Mouse (Mus musculus) myocyte (in vitro differentiated cells): ENCODE measurements around the gene Gm17783. TPM values are rescaled to one million over a fixed set of nuclear protein-coding genes. Genes with fewer than 3 reads are reported as not detected.
"Not testable (repeated sequence)": the region's sequence is repeated elsewhere in the genome, so short reads cannot be mapped to it uniquely, and the experiment has no call there.

Experiments used
- H3K27me3 ChIP-seq: one replicate; pipeline ENCODE4 v1.6.1; 2011; ENCODE audit not compliant: control insufficient read depth, insufficient read depth, insufficient read length
- H3K36me3 ChIP-seq: one replicate; pipeline ENCODE4 v1.6.1; 2011; ENCODE audit not compliant: control insufficient read depth, insufficient read depth
- H3K4me2 ChIP-seq: one replicate; pipeline ENCODE4 v1.6.1; 2011; ENCODE audit warnings: low read depth, control low read depth
- H3K4me3 ChIP-seq: one replicate; pipeline ENCODE4 v1.5.1; 2011; ENCODE audit warnings: mild to moderate bottlenecking, control low read depth, moderate library complexity
- H3K79me2 ChIP-seq: one replicate; pipeline ENCODE4 v1.6.1; 2011; ENCODE audit not compliant: control insufficient read depth, insufficient read depth
- H3ac ChIP-seq: one replicate; pipeline ENCODE4 v1.6.1; 2011; ENCODE audit not compliant: control insufficient read depth, insufficient read length
- CEBPB ChIP-seq: IDR thresholded peaks from 2 replicates; pipeline ENCODE4 v1.6.1; 2011; ENCODE audit warnings: mild to moderate bottlenecking, moderate library complexity; ENCODE audit not compliant: poor library complexity, insufficient read depth, severe bottlenecking
- E2F4 ChIP-seq: IDR thresholded peaks from one replicate; pipeline ENCODE4 v1.6.1; 2011; ENCODE audit warnings: mild to moderate bottlenecking, control low read depth, moderate library complexity; ENCODE audit not compliant: insufficient read depth
- MAX ChIP-seq: IDR thresholded peaks from one replicate; pipeline ENCODE4 v1.6.1; 2011; ENCODE audit warnings: low read depth, mild to moderate bottlenecking, control low read depth
- MYOD1 ChIP-seq, 3 experiments: IDR thresholded peaks; one replicate each; pipeline ENCODE4 v1.6.1; 2011; ENCODE audit warnings: control low read depth in 2 of 3, low read depth in 2 of 3, mild to moderate bottlenecking in 2 of 3, moderate library complexity in 1 of 3; ENCODE audit not compliant: insufficient read length in 2 of 3, control insufficient read depth in 1 of 3
- MYOG ChIP-seq, 3 experiments: IDR thresholded peaks; one replicate each; pipeline ENCODE4 v1.6.1; 2011; ENCODE audit warnings: control low read depth in 2 of 3, low read depth in 2 of 3, mild to moderate bottlenecking in 2 of 3; ENCODE audit not compliant: insufficient read length in 2 of 3, control insufficient read depth in 1 of 3, insufficient read depth in 1 of 3
- POLR2A ChIP-seq: IDR thresholded peaks from one replicate; pipeline ENCODE4 v1.6.1; 2011; ENCODE audit warnings: low read depth, mild to moderate bottlenecking, control low read depth, moderate library complexity; ENCODE audit not compliant: insufficient read length
- POLR2AphosphoS2 ChIP-seq: IDR thresholded peaks from one replicate; pipeline ENCODE4 v1.6.1; 2011; ENCODE audit warnings: low read depth, control low read depth; ENCODE audit not compliant: insufficient read length
- REST ChIP-seq: IDR thresholded peaks from one replicate; pipeline ENCODE4 v1.6.1; 2011; ENCODE audit warnings: mild to moderate bottlenecking, control low read depth, moderate library complexity; ENCODE audit not compliant: insufficient read depth, insufficient read length
- SRF ChIP-seq: IDR thresholded peaks from one replicate; pipeline ENCODE4 v1.6.1; 2011; ENCODE audit warnings: low read depth; ENCODE audit not compliant: control insufficient read depth, insufficient read length
- TCF12 ChIP-seq: IDR thresholded peaks from one replicate; pipeline ENCODE4 v1.6.1; 2011; ENCODE audit warnings: mild to moderate bottlenecking, control low read depth; ENCODE audit not compliant: poor library complexity, insufficient read depth, severe bottlenecking
- TCF3 ChIP-seq: IDR thresholded peaks from one replicate; pipeline ENCODE4 v1.6.1; 2011; ENCODE audit warnings: low read depth, control low read depth; ENCODE audit not compliant: insufficient read length
- USF1 ChIP-seq: IDR thresholded peaks from one replicate; pipeline ENCODE4 v1.6.1; 2011; ENCODE audit warnings: low read depth, mild to moderate bottlenecking, control low read depth, moderate library complexity
- polyA plus RNA-seq: library from polyadenylated mRNA; unstranded; fragments of >200 nt; fragmentation: generic; extraction: Trizol; gene quantifications from one replicate; pipeline ENCODE4 v1.2.1, GENCODE M21; 2012; ENCODE audit warnings: missing spikeins

Gene Gm17783
- polyA plus RNA-seq, 1 experiment: not detected

- no peaks in the 10 kb centered on the region for H3K36me3 ChIP-seq
- H3K4me3 ChIP-seq: no peak within 1 kb of the TSS
- H3ac ChIP-seq: no peak within 1 kb of the TSS
- peaks cover 8% of the 10 kb centered on the region for H3K27me3 ChIP-seq
- H3K79me2 ChIP-seq: no peaks in the 10 kb centered on the region
- no peak for TF ChIP-seq POLR2AphosphoS2
- TF ChIP-seq USF1: no peak
- TF ChIP-seq MAX: no peak
- TF ChIP-seq E2F4: no peak
- TF ChIP-seq REST: no peak
- TF ChIP-seq TCF3: no peak
- TF ChIP-seq MYOG (IDR thresholded peaks at IDR 0.05; ENCODE audit: control insufficient read depth in 1 of 3, insufficient read depth in 1 of 3, insufficient read length in 2 of 3, low read depth in 2 of 3): no peak
- TF ChIP-seq SRF: no peak
- no peak for TF ChIP-seq TCF12
- TF ChIP-seq POLR2A: no peak
- no peak for TF ChIP-seq MYOD1 (IDR thresholded peaks at IDR 0.05; ENCODE audit: control insufficient read depth in 1 of 3, insufficient read length in 2 of 3, low read depth in 2 of 3)
- TF ChIP-seq CEBPB: no peak
- H3K4me2 ChIP-seq: no peak within 1 kb of the TSS
These were observed 38.9 kb downstream of the Gm17783 start, which contains the start of gene Gm609 for GRCm38 (mm10) chr16:45492927-45493326. Gm609 (minus strand) TSS chr16:45492969.

GRCm38 (mm10) chr16:45476991-45477390 is 54.9 kb downstream of the Gm17783 start:
- Histone ChIP-seq H3K79me2 (no peaks in the 10 kb centered on the region), H3ac (no peak overlapping the region), H3K4me3 (no peak overlapping the region), H3K4me2 (no peak overlapping the region), H3K36me3 (no peaks in the 10 kb centered on the region), H3K27me3 (no peaks in the 10 kb centered on the region)
- no peak for TF ChIP-seq MYOG (IDR thresholded peaks at IDR 0.05; ENCODE audit: control insufficient read depth in 1 of 3, insufficient read depth in 1 of 3, insufficient read length in 2 of 3, low read depth in 2 of 3)
- TF ChIP-seq E2F4: no peak
- TF ChIP-seq POLR2A: no peak
- no peak for TF ChIP-seq MYOD1 (IDR thresholded peaks at IDR 0.05; ENCODE audit: control insufficient read depth in 1 of 3, insufficient read length in 2 of 3, low read depth in 2 of 3)
- no peak for TF ChIP-seq POLR2AphosphoS2
- no peak for TF ChIP-seq USF1
- TF ChIP-seq TCF12: no peak

DNA sequence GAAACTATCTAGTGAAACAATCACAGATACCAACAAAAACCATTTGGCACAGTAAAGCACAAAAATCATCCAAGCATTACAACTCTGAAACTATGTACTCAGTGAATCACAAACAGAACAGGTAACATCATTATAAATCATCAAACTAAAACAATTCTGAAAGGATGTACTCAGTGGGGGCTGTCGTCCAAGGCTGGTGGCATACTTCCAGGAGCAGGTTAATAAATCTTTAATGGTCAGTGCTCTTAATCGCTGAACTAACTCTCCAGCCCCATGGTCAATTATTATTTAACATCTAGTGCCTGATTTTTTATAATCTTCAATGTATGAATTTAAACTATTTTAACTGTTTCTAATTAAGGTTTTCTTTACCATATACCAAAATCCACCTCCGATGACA is 60.0 kb downstream of the Gm17783 start:
- H3K4me3 ChIP-seq, H3K27me3 ChIP-seq, H3K4me2 ChIP-seq, H3K36me3 ChIP-seq, H3K79me2 ChIP-seq, H3ac ChIP-seq: not testable (repeated sequence)

Other genes starting within 250 kb of the Gm17783 start
- gene Cd200, start 123.0 kb downstream of the Gm17783 start, polyA plus RNA-seq: 40.3 TPM
- not detected for gene Gm609, start 39.1 kb downstream of the Gm17783 start, polyA plus RNA-seq
- gene Slc9c1, start 3.3 kb upstream of the Gm17783 start, polyA plus RNA-seq: not detected
- not detected for gene Gcsam, start 78.3 kb upstream of the Gm17783 start, polyA plus RNA-seq
- not detected for gene BC016579, start 122.0 kb upstream of the Gm17783 start, polyA plus RNA-seq
- gene Tmprss7, start 161.6 kb upstream of the Gm17783 start, polyA plus RNA-seq: not detected
- gene Tagln3, start 192.6 kb upstream of the Gm17783 start, polyA plus RNA-seq: 0.19 TPM
- gene Abhd10, start 210.9 kb upstream of the Gm17783 start, polyA plus RNA-seq: 6.9 TPM